Mouse (Mus musculus) yolk sac, embryonic 10.5 days (tissue): Measurements from ENCODE around the gene Col8a2.

Source experiments
- DNase-seq: peaks from one replicate; pipeline ENCODE4 v3.0.0-alpha.2; 2017; ENCODE audit warnings: low spot score

Gene Col8a2

GRCm38 (mm10) chr4:126286492-126286891 is at the start of gene Col8a2:
Gene Col8a2, plus strand, starts transcription at chr4:126286793.
- DNase-seq = no peak

GRCm38 (mm10) chr4:126237721-126238242 is 48.8 kb upstream of the Col8a2 start:
- no peak for DNase-seq

- DNase-seq = no peak
Measured at GRCm38 (mm10) chr4:126239862-126240475, 46.6 kb upstream of the Col8a2 start.

- DNase-seq = no peak
Measured at GRCm38 (mm10) chr4:126241956-126242355, 44.6 kb upstream of the Col8a2 start.

GRCm38 (mm10) chr4:126242510-126242909 is 44.1 kb upstream of the Col8a2 start:
- no peak for DNase-seq

- DNase-seq = no peak
Measured at GRCm38 (mm10) chr4:126246202-126246889, 40.2 kb upstream of the Col8a2 start.

- DNase-seq = no peak
Measured at GRCm38 (mm10) chr4:126248261-126248868, 38.2 kb upstream of the Col8a2 start.

GRCm38 (mm10) chr4:126250659-126251058 is 35.9 kb upstream of the Col8a2 start:
- DNase-seq = no peak

- DNase-seq = no peak
Measured at GRCm38 (mm10) chr4:126251655-126252254, 34.8 kb upstream of the Col8a2 start.

GRCm38 (mm10) chr4:126252411-126253237 is 34.0 kb upstream of the Col8a2 start:
- no peak for DNase-seq

- no peak for DNase-seq
Measured at GRCm38 (mm10) chr4:126253637-126254272, 32.8 kb upstream of the Col8a2 start.

- DNase-seq = no peak
Measured at GRCm38 (mm10) chr4:126254315-126255112, 32.1 kb upstream of the Col8a2 start.

- peak; percentile 56 for DNase-seq
Measured at GRCm38 (mm10) chr4:126255113-126256001, 31.2 kb upstream of the Col8a2 start.

- peak; percentile 90 for DNase-seq
Measured at GRCm38 (mm10) chr4:126256131-126256791, 30.3 kb upstream of the Col8a2 start, which contains the start of gene Map7d1. Gene Map7d1, minus strand, starts transcription at chr4:126256343.

GRCm38 (mm10) chr4:126256967-126257881 is 29.4 kb upstream of the Col8a2 start:
- peak; percentile 60 for DNase-seq

GRCm38 (mm10) chr4:126259063-126259462 is 27.5 kb upstream of the Col8a2 start:
- no peak for DNase-seq

- DNase-seq = peak; percentile 84
Measured at GRCm38 (mm10) chr4:126259523-126260160, 27.0 kb upstream of the Col8a2 start.
